Mouse (Mus musculus) gastrocnemius, postnatal 14 days (tissue): ENCODE measurements at regions not wholly inside any gene's neighbourhood (a gene's known extent, or its start where the extent isn't known, plus 50 kb on each side); places are given as distances from the start of the nearest gene placed in this dataset.

Experiments used
- DNase-seq: peaks from one replicate; pipeline ENCODE4 v3.0.0; 2021; ENCODE audit warnings: mixed read lengths
- intact Hi-C: fragments of 180-260 bp; cut with DNase I; formaldehyde crosslinking; loops from one replicate; pipeline ENCODE4 v1.15.1; 2025; ENCODE audit warnings: low total_unique reads

GRCm38 (mm10) chr2:171812701-171813100 lies 230.6 kb downstream of the Cbln4 start:
- DNase-seq: no peak
- intact Hi-C loops: no loop called here

- peak; percentile 25 for DNase-seq
- intact Hi-C loops: no loop called here
Observed at GRCm38 (mm10) chr2:171805376-171805775, 237.9 kb downstream of the Cbln4 start.

GRCm38 (mm10) chr2:171800511-171801268 lies 242.6 kb downstream of the Cbln4 start:
- no peak for DNase-seq
- intact Hi-C loops: no loop called here

GRCm38 (mm10) chr2:171799351-171799750 lies 243.9 kb downstream of the Cbln4 start:
- intact Hi-C loops: no loop called here
- no peak for DNase-seq

GRCm38 (mm10) chr2:171790686-171791085 lies 252.6 kb downstream of the Cbln4 start:
- intact Hi-C loops: no loop called here
- DNase-seq: no peak

GRCm38 (mm10) chr2:171766193-171766930 lies 276.9 kb downstream of the Cbln4 start:
- DNase-seq: no peak
- intact Hi-C loops: no loop called here

GRCm38 (mm10) chr2:171765071-171765470 lies 278.2 kb downstream of the Cbln4 start:
- DNase-seq: no peak
- intact Hi-C loops: no loop called here

- DNase-seq: no peak
- intact Hi-C loops: no loop called here
Observed at GRCm38 (mm10) chr2:171753502-171753901, 289.8 kb downstream of the Cbln4 start.

GRCm38 (mm10) chr2:171747162-171747561 lies 296.1 kb downstream of the Cbln4 start:
- intact Hi-C loops: no loop called here
- peak; percentile 44 for DNase-seq

- DNase-seq: no peak
- intact Hi-C loops: no loop called here
Observed at GRCm38 (mm10) chr2:171743111-171743510, 300.2 kb downstream of the Cbln4 start.

- intact Hi-C loops: no loop called here
- no peak for DNase-seq
Observed at GRCm38 (mm10) chr2:171742706-171743105, 300.6 kb downstream of the Cbln4 start.

- DNase-seq: no peak
- intact Hi-C loops: no loop called here
Observed at GRCm38 (mm10) chr2:171737761-171738160, 305.5 kb downstream of the Cbln4 start.

GRCm38 (mm10) chr2:171735061-171735490 lies 308.2 kb downstream of the Cbln4 start:
- intact Hi-C loops: no loop called here
- DNase-seq: no peak

- DNase-seq: no peak
- intact Hi-C loops: no loop called here
Observed at GRCm38 (mm10) chr2:171734634-171734987, 308.7 kb downstream of the Cbln4 start.

- no peak for DNase-seq
- intact Hi-C loops: no loop called here
Observed at GRCm38 (mm10) chr2:171733965-171734633, 309.2 kb downstream of the Cbln4 start.

GRCm38 (mm10) chr2:171719269-171719668 lies 324.0 kb downstream of the Cbln4 start:
- no peak for DNase-seq
- intact Hi-C loops: no loop called here

- intact Hi-C loops: no loop called here
- DNase-seq: no peak
Observed at GRCm38 (mm10) chr2:171718855-171719254, 324.4 kb downstream of the Cbln4 start.

GRCm38 (mm10) chr2:171712816-171713570 lies 330.3 kb downstream of the Cbln4 start:
- intact Hi-C loops: no loop called here

GRCm38 (mm10) chr2:171693526-171693925 lies 349.7 kb downstream of the Cbln4 start:
- no peak for DNase-seq
- intact Hi-C loops: no loop called here

More at GRCm38 (mm10) chr2:171712816-171713570, 330.3 kb downstream of the Cbln4 start:
- no peak for DNase-seq

- no peak for DNase-seq
- intact Hi-C loops: no loop called here
Observed at GRCm38 (mm10) chr2:171690781-171691180, 352.5 kb downstream of the Cbln4 start.
